Mouse (Mus musculus): ENCODE measurements around the gene Emc3.

DNA sequence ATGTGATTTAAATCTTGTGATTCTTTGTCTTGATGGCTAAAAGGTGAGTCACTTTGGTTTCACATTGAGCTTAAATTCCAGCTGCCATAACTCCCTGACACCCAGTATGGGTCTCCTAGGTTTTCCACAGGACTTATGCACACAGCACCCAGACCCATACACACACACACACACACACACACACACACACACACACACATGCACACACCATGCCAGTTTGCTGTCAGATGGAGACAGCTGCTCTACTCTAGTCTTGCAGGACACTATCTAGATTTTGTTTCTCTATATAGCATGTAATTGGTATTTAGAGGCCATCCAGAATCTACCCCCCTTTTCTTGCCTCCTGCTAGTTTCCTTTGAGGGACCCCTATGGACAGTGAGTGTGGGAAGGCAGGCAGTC, 24.3 kb downstream of the Emc3 start:
- no peak for TF ChIP-seq EP300 (optimal IDR thresholded peaks at IDR 0.05)
- TF ChIP-seq CTCF (IDR thresholded peaks at IDR 0.05; ENCODE audit: low read depth) = no peak

All from stomach, postnatal 0 days (tissue).